Mouse (Mus musculus) MN1 (cell line): ENCODE measurements around the gene Anp32e.
"Not testable (repeated sequence)": the region's sequence is repeated elsewhere in the genome, so short reads cannot be mapped to it uniquely, and the experiment has no call there.

Experiments
- DNase-seq: peaks from one replicate; pipeline ENCODE4 v3.0.0-alpha.2; 2016; ENCODE audit warnings: low spot score

Gene Anp32e

GRCm38 (mm10) chr3:95928658-95929503, at the start of gene Anp32e:
Gene Anp32e, plus strand, starts transcription at chr3:95929246.
- peak; percentile 99 for DNase-seq

- DNase-seq = peak; percentile 99
Observed at GRCm38 (mm10) chr3:95881979-95882815, 46.8 kb upstream of the Anp32e start, which contains the start of gene Ciart. Gene Ciart, minus strand, starts transcription at chr3:95882251.

- DNase-seq = peak; percentile 84
Observed at GRCm38 (mm10) chr3:95882816-95883425, 46.1 kb upstream of the Anp32e start.

- DNase-seq = no peak
Observed at GRCm38 (mm10) chr3:95884400-95884799, 44.6 kb upstream of the Anp32e start.

- no peak for DNase-seq
Observed at GRCm38 (mm10) chr3:95887596-95887995, 41.5 kb upstream of the Anp32e start.

GRCm38 (mm10) chr3:95889664-95890063, 39.4 kb upstream of the Anp32e start:
- no peak for DNase-seq

- DNase-seq = peak; percentile 82
Observed at GRCm38 (mm10) chr3:95891211-95892065, 37.6 kb upstream of the Anp32e start, which contains the start of gene BC028528. Gene BC028528, minus strand, starts transcription at chr3:95892005.

GRCm38 (mm10) chr3:95892066-95893052, 36.7 kb upstream of the Anp32e start:
- peak; percentile 38 for DNase-seq

- no peak for DNase-seq
Observed at GRCm38 (mm10) chr3:95893126-95893525, 35.9 kb upstream of the Anp32e start.

GRCm38 (mm10) chr3:95893606-95894316, 35.3 kb upstream of the Anp32e start, which contains the start of gene Aph1a:
Gene Aph1a, plus strand, starts transcription at chr3:95893969.
- DNase-seq = peak; percentile 97

- peak; percentile 75 for DNase-seq
Observed at GRCm38 (mm10) chr3:95894317-95895160, 34.5 kb upstream of the Anp32e start.

GRCm38 (mm10) chr3:95895501-95895900, 33.5 kb upstream of the Anp32e start:
- DNase-seq = not testable (repeated sequence)

GRCm38 (mm10) chr3:95899800-95900524, 29.1 kb upstream of the Anp32e start:
- no peak for DNase-seq

GRCm38 (mm10) chr3:95901616-95902372, 27.3 kb upstream of the Anp32e start:
- no peak for DNase-seq

GRCm38 (mm10) chr3:95902373-95902625, 26.7 kb upstream of the Anp32e start:
- DNase-seq = no peak

- no peak for DNase-seq
Observed at GRCm38 (mm10) chr3:95902643-95903042, 26.4 kb upstream of the Anp32e start.
